Mouse (Mus musculus) limb, embryonic 15.5 days (tissue): ENCODE results near the gene Frat1. TPM values are rescaled to one million over a fixed set of nuclear protein-coding genes. Genes with fewer than 3 reads are reported as not detected.

Source experiments
- ATAC-seq: fragments of 200-750 bp; cut with Nextera tagmentation; 2 replicates; pipeline ENCODE4 v1.8.0; 2017; ENCODE audit warnings: low read depth, moderate TSS enrichment; ENCODE audit not compliant: insufficient number of reproducible peaks, low FRiP score, low TSS enrichment
- H3K27ac ChIP-seq: fragments of 300-500 bp; sonication (generic); 2 replicates; pipeline ENCODE4 v1.5.1; 2015; ENCODE audit warnings: moderate library complexity, mild to moderate bottlenecking, inconsistent platforms
- H3K27me3 ChIP-seq: fragments of 300-500 bp; sonication (generic); 2 replicates; pipeline ENCODE4 v1.6.1; 2015; ENCODE audit warnings: inconsistent platforms
- H3K36me3 ChIP-seq: fragments of 300-500 bp; sonication (generic); 2 replicates; pipeline ENCODE4 v1.6.1; 2015; ENCODE audit warnings: inconsistent platforms
- H3K4me1 ChIP-seq: fragments of 300-500 bp; sonication (generic); 2 replicates; pipeline ENCODE4 v1.6.1; 2015; ENCODE audit warnings: inconsistent platforms
- H3K4me2 ChIP-seq: fragments of 300-500 bp; sonication (generic); 2 replicates; pipeline ENCODE4 v1.6.1; 2015; ENCODE audit warnings: mild to moderate bottlenecking, inconsistent platforms
- H3K4me3 ChIP-seq: fragments of 300-500 bp; sonication (generic); 2 replicates; pipeline ENCODE4 v1.5.1; 2015; ENCODE audit warnings: mild to moderate bottlenecking, inconsistent platforms
- H3K9ac ChIP-seq: fragments of 300-500 bp; sonication (generic); 2 replicates; pipeline ENCODE4 v1.6.1; 2015; ENCODE audit warnings: inconsistent platforms
- H3K9me3 ChIP-seq: fragments of 300-500 bp; sonication (generic); 2 replicates; pipeline ENCODE4 v1.6.1; 2016; ENCODE audit warnings: inconsistent platforms
- WGBS: fragments of 180-500 bp; shearing (Covaris S2); methylation state at CpG from one replicate; pipeline ENCODE4 v1.1.7; 2015; 5-methylcytosine and 5-hydroxymethylcytosine counted together
- polyA plus RNA-seq: library from polyadenylated mRNA; unstranded; fragments of >200 nt; fragmentation: Nextera tagmentation; extraction: Ambion mirVana; gene quantifications from 2 replicates; pipeline ENCODE4 v1.2.1, GENCODE M21; 2015

The Frat1 gene
- polyA plus RNA-seq, 1 experiment from 2014 or later: 4.0 TPM

- no peak overlapping the region for H3K9ac ChIP-seq
- no peaks in the 10 kb centered on the region for H3K4me1 ChIP-seq
- no peak overlapping the region for H3K4me3 ChIP-seq
- ATAC-seq: no peak
- H3K36me3 ChIP-seq: peaks cover 81% of the 10 kb centered on the region
- no peak overlapping the region for H3K4me2 ChIP-seq
- no peak overlapping the region for H3K27ac ChIP-seq
- WGBS: 86% methylated on average over 14 of the region's 14 CpGs
- H3K27me3 ChIP-seq: no peaks in the 10 kb centered on the region
- no peaks in the 10 kb centered on the region for H3K9me3 ChIP-seq
These were observed 44.6 kb downstream of the Frat1 start for GRCm38 (mm10) chr19:41874356-41874755.

DNA sequence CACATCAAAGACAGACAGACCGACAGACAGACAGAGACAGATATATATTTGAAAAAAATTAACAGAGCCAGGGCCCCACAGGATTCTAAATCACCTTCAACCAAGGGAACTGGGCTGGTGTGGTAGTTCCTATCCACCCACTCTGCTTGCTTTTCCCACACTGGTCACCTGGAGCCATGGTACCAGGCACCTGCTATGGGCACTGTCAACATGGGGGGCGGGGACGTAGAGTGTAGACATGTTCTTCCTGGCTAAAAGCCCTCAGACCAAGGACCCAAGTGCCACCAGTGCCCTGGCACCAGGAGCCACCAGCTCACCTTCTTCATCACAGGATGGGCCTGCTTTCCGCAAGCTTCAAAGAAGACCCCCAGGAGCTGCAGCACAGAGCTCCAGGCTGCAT is 52.1 kb downstream of the Frat1 start:
- peaks cover 75% of the 10 kb centered on the region for H3K36me3 ChIP-seq
- H3K9me3 ChIP-seq: no peaks in the 10 kb centered on the region
- H3K27ac ChIP-seq: no peak overlapping the region
- no peak for ATAC-seq
- no peak overlapping the region for H3K9ac ChIP-seq
- no peak overlapping the region for H3K4me2 ChIP-seq
- H3K4me3 ChIP-seq: no peak overlapping the region
- WGBS: 90% methylated on average over 4 of the region's 4 CpGs
- H3K27me3 ChIP-seq: no peaks in the 10 kb centered on the region
- no peaks in the 10 kb centered on the region for H3K4me1 ChIP-seq

Other genes with a start within 250 kb of the Frat1 start
- gene Gm340, start 247.6 kb upstream of the Frat1 start, polyA plus RNA-seq: 1.8 and 2.1 TPM in 2 replicates
- 0.28 and 0.62 TPM in 2 replicates for gene Slit1, start 86.3 kb upstream of the Frat1 start, polyA plus RNA-seq
- 16.2 and 17.2 TPM in 2 replicates for gene Arhgap19, start 27.9 kb upstream of the Frat1 start, polyA plus RNA-seq
- 2.1 and 2.2 TPM in 2 replicates for gene Frat2, start 18.2 kb downstream of the Frat1 start, polyA plus RNA-seq
- 16.1 and 17.4 TPM in 2 replicates for gene Rrp12, start 66.2 kb downstream of the Frat1 start, polyA plus RNA-seq
- gene Pgam1, start 82.0 kb downstream of the Frat1 start, polyA plus RNA-seq: 668 TPM in 2 replicates
- 70.4 and 70.7 TPM in 2 replicates for gene Exosc1, start 103.5 kb downstream of the Frat1 start, polyA plus RNA-seq
- 85.7 and 91.7 TPM in 2 replicates for gene Zdhhc16, start 103.5 kb downstream of the Frat1 start, polyA plus RNA-seq
- 28.5 and 29.1 TPM in 2 replicates for gene Mms19, start 151.2 kb downstream of the Frat1 start, polyA plus RNA-seq
- 28.1 and 30.8 TPM in 2 replicates for gene Ubtd1, start 151.8 kb downstream of the Frat1 start, polyA plus RNA-seq
- 0.72 and 3.0 TPM in 2 replicates for gene Ankrd2, start 206.0 kb downstream of the Frat1 start, polyA plus RNA-seq
- 1.0 and 1.8 TPM in 2 replicates for gene Hoga1, start 215.6 kb downstream of the Frat1 start, polyA plus RNA-seq
- not detected in 2 replicates for gene 4933411K16Rik, start 222.3 kb downstream of the Frat1 start, polyA plus RNA-seq